Mouse (Mus musculus) mesoderm, embryonic 11.5 days (tissue): ENCODE measurements around the gene Clmn.
"Not testable (repeated sequence)": the region's sequence is repeated elsewhere in the genome, so short reads cannot be mapped to it uniquely, and the experiment has no call there.

Source experiments
- DNase-seq: peaks from one replicate; pipeline ENCODE4 v3.0.0-alpha.2; 2012; ENCODE audit warnings: low read depth, low spot score

Gene Clmn

DNA sequence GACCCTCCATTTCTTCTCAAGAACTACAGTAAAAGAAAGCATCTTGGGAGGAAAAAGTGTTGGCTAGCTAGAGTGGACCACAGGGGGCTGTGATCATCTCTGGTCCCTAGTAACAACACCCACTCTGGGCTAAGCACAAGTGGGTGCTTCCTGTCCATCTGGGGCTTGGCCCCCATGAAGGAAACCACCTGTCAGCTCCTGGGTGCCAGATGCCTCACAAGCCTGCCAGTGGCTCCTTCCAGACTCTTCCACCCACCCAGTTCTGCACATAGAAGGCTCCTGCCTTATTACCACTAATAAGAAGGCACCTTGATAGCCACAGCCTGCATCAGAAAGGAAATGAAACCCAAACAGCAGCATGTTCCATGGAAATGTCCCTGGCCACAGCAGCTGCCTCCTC, 26.4 kb downstream of the Clmn start:
- no peak for DNase-seq

GRCm38 (mm10) chr12:104837957-104838401, 26.9 kb downstream of the Clmn start:
- no peak for DNase-seq

DNA sequence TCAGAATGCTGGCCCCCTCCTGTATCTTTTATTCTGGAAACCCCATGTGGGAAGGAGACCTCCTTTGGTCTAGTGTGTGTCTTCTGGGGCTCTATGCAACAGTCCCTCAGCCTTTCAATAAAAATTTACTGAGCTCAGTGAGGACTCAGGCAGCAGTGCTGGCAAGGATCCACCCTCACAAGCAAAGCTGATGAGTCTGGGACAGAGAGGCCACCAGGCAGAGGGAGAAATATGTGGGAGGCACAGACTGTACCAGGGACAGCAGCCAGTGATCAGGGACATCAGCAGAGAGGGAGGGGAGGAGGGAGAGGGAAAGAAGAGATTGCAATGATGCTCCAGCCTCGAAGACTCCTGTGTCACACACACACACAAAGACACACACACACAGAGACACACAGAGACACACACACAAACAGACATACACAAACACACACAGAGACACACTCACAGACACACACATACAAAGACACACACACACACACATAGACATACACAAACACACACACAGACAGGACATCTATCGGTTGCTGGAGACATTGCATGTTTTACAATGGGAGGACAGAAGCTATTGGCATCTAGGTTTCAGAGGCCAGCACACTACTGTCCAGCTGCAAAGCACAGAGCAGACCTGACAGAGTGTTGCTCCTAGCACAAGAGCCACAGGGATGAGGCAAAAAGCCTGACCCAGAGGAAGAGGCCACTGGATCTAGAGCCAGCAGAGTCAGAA, 27.6 kb downstream of the Clmn start:
- DNase-seq = no peak

DNA sequence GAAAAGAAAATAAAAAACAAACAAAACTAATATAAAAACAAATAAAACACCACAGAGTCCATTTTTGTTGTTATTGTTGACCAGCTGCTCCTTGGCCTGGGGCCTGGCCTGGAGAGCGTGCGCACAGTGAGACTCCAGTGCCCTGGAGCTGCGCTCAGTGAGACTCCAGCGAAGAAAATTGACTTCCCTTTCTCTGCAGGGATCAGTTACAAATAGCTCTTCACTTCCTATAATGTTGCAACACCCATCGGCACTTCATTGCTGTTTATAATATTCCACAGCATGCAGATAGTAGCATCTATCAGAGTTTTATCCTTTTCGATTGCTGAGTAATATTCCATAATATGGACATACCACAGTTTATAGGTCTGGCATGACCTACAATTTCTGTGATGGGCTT, 28.6 kb downstream of the Clmn start:
- DNase-seq = no peak

DNA sequence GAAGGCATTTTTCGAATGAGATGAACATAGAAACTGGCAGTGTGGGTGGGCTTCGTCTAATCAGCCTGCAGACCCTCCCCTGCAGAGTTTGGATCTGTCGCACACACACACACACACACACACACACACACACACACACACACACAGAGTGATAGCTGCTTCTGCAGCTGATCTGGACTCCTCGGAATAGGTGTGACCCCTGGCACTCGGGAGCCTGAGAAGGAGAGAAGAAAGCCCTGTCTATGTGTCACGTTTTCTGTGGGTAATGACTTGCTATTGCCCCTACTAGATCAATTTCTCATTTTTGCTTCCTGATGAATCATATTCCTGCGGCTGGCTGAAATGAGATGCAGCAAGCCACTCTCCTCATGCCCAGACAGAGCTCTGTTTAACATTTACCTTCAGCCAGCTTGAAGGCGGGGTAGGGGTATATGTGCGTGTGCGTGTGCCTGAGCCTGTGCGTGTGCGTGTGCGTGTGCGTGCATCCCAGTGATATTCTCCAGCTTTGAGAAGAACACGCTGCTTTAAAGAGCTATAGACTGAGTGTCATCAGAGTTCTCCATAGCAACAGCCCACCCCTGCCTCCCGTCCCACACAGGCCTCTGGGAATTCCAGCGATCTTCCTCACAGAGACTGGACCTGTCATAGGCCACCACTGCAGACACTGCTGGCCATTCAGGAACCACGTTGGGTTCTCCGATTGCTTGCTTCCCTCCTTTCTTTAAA, 29.3 kb downstream of the Clmn start:
- DNase-seq = no peak

GRCm38 (mm10) chr12:104834772-104835171, 30.1 kb downstream of the Clmn start:
- no peak for DNase-seq

DNA sequence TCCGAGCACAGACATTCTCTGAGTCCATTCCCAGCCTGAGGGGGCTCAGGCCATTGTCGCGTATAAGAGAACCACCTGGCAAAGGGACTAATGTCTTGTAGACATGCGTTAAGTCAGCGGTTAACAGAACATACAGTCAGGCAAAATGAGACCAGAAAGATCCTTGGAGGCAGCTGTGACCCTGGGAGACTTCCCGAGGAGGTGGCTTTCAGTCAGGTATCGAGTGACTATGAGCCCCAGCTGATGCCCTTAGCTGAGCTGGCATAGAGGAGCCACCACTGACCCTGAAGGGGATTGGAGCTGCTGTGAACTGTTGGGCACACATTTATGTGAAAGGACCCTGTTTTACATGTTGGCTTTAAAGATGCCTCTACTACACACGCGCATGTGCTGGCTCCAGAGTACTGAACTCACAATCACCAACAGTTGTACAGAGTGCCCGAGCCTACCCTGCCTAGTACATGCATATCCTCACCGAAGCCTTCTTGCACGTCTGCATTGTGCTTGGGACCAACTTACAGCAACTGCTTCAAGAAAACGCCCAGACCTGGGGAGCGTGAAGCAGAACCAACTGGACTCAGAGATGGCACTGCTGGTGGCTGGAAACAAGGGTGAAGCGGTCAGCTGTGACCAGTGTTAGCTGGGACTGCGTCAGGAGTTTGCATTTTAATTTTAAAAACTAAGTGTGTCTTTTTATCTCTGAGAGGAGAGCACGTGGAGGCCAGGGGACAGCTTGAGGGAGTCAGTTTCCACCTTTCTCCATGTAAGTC, 34.0 kb downstream of the Clmn start:
- no peak for DNase-seq

- no peak for DNase-seq
Observed at GRCm38 (mm10) chr12:104830283-104830639, 34.6 kb downstream of the Clmn start.

DNA sequence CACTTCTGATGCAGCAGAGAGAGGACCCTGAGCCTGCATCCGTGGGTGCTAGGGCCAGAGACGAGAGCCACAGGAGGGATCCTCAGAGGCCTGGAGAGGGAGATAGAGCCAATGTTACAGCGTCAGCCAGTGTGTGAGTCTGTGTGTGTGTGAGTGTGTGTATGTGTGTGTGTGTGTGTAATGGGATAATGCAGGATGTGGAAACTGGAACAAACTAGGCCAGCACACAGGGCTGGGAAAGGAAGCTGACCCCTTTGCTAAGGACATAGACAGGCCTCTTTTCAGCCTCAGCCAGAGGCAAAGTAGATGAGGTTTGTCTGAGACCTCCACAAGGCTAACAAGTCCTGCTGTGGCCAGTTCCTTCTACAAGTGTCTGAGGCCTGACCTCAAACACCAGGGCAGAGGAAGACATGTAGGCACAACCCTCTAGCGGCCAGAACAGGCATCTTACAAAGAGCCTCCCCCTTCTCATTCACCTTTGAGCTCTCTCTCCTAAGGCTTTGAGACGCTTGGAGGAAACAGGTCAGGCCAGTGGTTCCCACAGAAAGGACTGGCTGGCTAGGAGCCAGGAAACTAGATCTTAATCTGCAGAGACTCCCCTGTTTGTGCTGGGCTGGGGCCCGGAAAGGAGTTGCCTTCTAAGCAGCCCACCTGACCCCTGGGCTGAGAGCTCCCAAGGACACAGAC, 35.1 kb downstream of the Clmn start:
- no peak for DNase-seq

DNA sequence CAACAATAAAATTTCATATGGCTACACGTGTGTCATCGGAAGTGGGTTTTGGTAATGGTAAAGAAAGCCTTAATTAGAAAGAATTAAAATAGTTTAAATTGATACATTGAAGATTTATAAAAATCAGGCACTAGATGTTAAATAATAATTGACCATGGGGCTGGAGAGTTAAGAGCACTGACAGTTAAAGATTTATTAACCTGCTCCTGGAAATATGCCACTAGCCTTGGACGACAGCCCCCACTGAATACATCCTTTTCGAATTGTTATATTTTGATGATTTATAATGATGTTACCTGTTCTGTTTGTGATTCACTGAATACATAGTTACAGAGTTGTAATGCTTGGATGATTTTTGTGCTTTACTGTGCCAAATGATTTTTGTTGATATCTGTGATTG, 35.9 kb downstream of the Clmn start:
- not testable (repeated sequence) for DNase-seq

DNA sequence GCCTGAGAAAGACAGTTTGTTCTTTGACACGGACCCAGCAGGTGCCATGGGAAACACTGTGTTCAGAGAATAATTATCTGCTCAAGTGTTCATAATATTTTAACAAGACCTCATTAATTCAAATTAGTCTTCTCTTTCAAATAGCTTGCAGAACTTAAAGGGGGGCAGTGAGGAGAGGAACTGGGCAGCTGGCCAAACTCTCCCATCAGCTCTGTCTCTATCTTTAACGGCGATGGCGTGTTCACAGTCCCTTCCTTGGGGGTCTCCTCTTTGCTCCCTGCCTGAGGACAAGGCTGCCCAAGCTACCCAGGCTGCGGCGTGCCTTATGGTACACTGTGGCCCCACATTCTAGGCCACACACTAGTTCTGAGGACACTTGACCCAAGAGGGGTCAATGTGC, 37.2 kb downstream of the Clmn start:
- no peak for DNase-seq

- DNase-seq = no peak
Observed at GRCm38 (mm10) chr12:104824907-104825267, 40.0 kb downstream of the Clmn start.

DNA sequence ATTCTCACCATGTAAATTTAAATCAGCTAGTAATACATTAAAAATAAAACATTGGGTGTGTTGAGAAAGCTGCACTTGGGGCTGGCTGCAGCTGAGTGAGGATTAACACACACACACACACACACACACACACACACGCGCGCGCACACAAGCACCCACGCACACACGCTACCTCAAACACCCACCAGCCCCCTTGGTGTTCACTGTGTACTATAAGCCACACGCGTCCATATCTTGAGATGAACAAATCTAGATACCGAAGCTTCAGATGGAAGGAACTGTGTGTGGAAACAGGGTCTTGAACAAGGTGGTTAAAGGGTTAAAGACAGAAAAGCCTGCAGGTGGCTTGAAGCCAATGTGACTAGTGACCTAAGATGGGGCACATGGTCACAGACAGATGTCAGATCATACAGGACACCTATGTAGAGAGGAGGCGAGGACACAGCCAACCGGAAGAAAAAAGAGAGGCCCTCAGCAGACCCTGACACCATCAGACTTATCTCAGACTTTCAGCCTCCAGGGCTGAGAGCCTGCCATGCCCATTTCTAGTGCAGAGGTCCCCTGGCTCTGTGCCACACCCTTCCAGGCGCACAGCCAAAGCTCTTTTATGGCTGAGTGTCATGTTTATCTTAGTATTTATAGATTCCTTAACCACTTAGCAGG, 40.5 kb downstream of the Clmn start:
- DNase-seq = no peak

- DNase-seq = no peak
Observed at GRCm38 (mm10) chr12:104823722-104824121, 41.2 kb downstream of the Clmn start.

DNA sequence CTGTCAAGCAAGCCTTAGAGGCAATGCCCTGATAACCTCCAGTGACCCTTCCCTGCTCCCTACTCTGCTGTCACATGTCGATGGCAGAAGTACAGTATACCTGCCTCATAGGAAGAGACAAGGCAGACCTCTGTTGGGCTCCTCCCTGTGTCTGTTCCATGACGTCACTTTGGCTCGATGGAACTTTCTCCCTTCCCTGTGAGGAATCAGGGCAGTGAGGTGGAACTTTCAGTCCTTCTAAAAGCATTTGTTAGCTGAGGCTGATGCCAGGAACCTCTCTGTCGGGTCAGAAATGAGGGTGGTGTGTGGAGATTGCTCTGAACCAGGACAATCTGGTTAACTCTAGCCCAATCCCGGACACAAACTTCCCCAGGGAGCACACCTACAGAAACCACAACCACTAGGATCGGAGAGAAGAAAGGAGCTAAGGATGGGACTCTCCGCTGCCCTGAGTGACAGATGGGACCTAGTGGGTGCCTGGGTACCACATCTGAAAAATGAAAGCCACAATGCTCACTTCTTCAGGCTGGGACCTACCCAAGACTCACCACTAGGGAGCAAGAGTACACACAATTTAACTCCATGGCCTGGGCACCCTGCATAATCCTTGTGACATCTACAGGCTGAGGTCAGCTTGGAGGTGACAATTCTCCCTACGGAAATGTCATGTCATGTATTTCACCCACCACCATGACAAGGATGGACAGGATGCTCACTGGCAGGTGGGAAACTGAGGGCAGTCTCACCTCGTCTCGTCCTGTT, 41.9 kb downstream of the Clmn start:
- no peak for DNase-seq

- DNase-seq = no peak
Observed at GRCm38 (mm10) chr12:104822151-104822550, 42.7 kb downstream of the Clmn start.

GRCm38 (mm10) chr12:104820061-104820460, 44.8 kb downstream of the Clmn start:
- no peak for DNase-seq

DNA sequence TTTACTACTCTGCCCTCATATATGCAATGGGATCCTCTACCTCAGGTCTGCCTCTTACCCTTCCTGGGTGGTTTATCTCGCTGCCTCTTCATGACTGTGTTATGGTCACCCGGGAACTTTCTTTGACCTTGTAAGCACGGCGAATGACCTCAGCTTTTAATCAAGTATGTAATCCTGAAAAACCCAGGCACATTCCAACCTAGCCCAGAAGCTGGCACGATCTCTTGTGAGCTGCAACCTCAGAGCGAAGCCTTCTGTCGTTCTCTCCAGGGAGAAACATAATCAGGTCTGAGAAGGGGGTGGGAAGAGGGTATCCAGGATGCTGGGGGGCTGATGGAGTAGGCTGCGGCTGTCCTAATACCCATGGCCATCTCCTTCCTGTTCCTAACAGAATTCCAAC, 45.8 kb downstream of the Clmn start:
- DNase-seq = no peak

DNA sequence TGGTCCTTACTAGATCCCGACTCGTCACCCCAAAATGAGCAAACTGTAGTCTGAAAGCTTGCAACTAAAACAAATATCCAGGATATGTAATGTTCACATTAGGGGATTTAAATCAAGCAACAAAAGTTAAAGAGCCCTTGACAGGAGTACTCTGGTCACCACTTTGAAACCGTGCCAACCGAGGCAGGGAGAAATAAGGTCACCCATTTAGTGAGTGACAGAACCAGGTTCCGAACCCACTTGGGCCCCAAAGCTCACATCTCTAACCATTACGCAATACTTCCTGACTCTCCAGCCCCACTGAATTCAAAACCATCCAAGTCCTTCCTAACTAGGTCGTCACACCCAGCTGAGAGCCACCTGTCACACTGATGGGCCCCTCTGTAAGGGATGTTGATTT, 46.8 kb downstream of the Clmn start:
- DNase-seq = no peak

GRCm38 (mm10) chr12:104817172-104817866, 47.6 kb downstream of the Clmn start:
- DNase-seq = no peak
